Mouse (Mus musculus): ENCODE measurements around the gene Hmbs. TPM values are rescaled to one million over a fixed set of nuclear protein-coding genes. Genes with fewer than 3 reads are reported as not detected.
"Not testable (repeated sequence)": the region's sequence is repeated elsewhere in the genome, so short reads cannot be mapped to it uniquely, and the experiment has no call there.

Hmbs gene
- polyA plus RNA-seq, 3 experiments from 2014 or later, result 24.7 to 35.8 (median 25.4) TPM

- no peak for ATAC-seq
Observed at GRCm38 (mm10) chr9:44320799-44321133, 23.3 kb downstream of the Hmbs start.

GRCm38 (mm10) chr9:44319887-44320798 lies 23.9 kb downstream of the Hmbs start, which contains the start of gene C2cd2l:
C2cd2l (minus strand) TSS chr9:44320285.
- ATAC-seq, result peak; percentile 83

- ATAC-seq, result peak; percentile 17
Observed at GRCm38 (mm10) chr9:44319105-44319886, 24.7 kb downstream of the Hmbs start.

DNA sequence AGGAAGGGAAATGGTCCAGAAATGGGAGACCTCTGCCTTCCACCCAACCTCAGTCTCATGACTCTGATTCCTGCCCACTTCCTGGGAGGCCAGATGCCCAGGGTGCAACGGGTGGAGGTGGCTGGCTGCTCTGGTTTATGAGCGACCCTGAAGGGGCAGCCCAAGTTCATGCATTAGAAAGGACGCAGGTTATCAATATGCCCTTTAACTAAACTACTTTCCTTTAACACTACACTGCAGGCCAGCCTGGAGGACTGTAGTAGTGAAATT lies 25.3 kb downstream of the Hmbs start:
- ATAC-seq, result no peak

GRCm38 (mm10) chr9:44318076-44318825 lies 25.8 kb downstream of the Hmbs start:
- ATAC-seq, result no peak

DNA sequence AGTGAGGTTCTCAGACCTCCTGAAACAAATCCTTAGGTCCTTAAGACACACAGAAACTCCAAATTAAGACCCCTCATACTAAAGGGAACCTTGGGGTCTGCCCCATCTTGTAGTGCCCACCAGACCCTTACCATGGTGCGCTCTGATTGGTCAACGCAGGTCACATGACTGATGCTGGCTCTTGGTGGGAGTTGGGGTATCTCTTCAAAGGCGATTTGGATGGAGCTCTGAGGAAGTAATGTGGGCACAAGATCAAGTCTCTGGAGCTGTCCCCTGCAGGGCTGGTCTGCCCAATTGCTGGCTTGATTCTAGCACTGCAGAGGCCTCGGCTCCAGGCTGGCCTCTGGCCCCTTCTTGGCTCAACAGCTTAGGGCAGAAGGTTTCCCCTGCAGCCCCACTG lies 26.6 kb downstream of the Hmbs start:
- no peak for ATAC-seq

DNA sequence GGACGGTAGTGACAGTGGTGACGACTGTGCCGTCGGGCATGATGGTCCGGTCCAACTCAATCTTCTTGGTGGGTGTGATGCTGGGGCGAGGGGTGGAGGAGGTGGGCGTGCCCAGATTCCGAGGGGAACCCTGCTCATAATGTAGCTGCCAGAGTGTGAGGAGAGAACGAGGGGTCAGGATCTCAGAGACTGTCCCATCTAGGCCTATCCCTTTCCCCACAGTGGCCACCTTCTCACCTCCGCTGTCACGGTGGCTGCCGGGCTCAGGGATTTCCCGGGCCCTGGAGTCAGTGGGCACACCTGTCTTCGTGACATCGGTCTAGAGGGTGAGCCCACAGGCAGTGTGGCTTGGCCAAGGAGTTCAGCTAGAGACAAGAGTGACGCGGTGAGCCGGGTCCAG lies 29.1 kb downstream of the Hmbs start:
- no peak for ATAC-seq

DNA sequence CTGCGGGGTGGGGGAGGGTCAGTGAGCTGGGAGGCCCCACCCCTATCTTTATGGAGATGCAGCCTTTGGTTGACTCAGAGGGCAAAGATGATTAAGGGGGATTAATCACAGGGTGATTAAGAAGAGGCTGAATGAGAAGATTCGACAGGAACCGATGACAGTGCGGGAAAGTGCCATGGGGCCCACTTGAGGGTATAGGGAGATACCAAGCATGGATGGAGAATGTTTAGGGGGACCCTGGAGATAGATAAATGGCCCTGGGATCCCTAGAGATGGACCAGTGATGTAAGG lies 29.8 kb downstream of the Hmbs start:
- no peak for ATAC-seq

DNA sequence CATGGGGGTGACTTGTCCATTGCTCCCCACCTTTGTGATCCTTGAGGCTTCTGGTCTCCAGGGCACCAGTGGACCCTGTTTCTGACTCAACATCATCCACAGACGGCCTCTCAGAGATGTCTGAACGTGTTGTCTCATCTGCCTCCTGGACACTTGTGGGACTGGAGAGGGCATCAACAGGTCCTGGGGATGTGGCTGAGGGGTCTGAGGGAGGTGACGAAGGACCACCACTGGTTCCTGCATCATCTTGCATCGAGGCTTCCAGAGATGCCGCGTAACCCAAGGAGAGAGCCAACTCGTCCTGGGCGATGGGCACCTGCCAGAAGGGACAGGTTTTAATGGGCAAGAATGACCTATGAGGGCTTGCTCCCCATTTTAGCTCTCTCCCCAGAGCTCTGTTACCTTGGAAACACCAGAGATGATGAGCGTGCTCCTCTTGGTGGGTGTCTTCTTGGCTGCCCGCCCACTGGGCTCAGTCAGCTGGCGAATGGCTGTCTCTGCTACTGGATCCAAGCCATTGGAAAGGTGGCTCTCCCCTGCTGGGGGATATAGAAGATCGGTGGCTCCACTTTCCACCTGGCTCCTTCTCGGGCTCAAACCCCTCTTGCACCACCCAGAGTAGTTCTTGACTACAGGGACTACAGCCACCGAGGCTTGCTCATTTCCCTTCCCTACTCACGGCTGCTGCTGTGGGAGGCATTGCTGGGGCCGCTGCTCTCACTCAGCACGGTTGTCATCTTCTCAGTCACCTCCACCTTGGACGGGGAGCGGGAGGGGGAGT lies 30.4 kb downstream of the Hmbs start:
- ATAC-seq, result no peak

DNA sequence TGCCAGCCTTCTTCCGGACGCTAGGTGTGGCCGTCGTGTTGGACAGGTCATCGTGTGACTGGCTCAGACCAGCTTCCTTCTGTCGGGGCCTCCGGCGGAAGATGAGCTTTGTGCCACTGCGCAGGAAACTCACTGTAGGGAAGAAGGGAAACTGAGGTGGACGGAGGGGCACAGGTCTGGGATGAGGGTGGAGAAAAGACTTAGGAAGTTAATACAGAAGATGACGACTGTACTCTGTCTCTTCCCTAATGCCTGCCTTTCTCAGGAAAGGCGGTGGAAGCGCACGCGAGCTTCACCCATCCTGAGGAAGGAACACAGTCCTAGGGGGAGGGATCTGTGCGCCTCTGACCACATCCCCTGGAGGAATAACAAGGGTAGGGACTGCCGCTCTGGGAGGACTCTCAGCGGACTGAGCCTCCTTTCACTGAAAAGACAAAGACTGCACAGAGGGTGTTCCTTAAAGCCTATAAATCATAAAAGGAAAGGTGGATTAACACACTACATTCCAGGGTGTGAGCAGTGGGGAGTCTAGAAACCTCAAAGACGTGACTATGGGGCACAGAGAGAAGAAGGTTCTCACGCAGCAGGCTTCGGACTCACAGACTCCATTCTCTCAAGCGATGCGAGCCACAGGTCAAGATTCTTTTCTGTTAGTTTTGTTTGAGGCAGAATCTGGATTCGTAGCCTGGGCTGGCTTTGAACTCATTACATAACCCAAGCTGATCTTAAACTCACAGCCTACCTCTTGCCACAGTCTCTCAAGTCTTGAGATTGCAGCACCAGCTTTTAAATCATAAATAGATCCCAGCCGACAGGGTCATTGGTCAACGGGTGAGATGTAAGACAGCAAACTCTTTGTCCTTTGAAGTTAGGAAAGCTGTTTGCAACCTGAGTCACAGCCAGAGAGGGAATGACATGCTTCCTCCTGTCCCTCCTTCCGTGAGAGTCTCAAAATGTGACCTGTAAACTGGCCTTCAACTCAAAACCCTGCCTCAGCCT lies 32.6 kb downstream of the Hmbs start:
- ATAC-seq, result no peak

- no peak for ATAC-seq
Observed at GRCm38 (mm10) chr9:44310750-44311135, 33.3 kb downstream of the Hmbs start.

- no peak for ATAC-seq
Observed at GRCm38 (mm10) chr9:44309756-44310155, 34.3 kb downstream of the Hmbs start.

- ATAC-seq, result no peak
Observed at GRCm38 (mm10) chr9:44307248-44307647, 36.8 kb downstream of the Hmbs start.

DNA sequence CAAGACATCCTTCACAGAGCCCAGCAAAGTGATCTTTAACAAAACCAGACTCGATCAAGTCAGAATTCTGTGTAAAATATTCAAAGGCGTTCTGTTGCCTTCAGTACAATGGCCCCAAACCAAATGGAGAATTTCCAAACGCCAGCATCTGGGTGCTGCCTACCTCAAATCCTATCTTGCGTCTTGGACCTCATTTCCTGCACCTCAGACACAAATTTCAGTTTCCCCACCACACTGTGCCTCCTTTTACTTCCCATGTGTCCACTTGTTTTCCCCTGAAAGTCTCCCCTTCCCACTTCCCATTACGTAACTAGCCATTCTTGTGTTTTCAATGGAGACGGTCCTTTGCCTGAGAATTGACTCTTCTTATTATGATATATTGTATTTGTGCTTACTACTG lies 37.5 kb downstream of the Hmbs start:
- ATAC-seq, result no peak

GRCm38 (mm10) chr9:44305466-44306079 lies 38.5 kb downstream of the Hmbs start, which contains the start of gene Hinfp:
Hinfp (minus strand) TSS chr9:44305671.
- ATAC-seq, result peak; percentile 98

- ATAC-seq, result not testable (repeated sequence)
Observed at GRCm38 (mm10) chr9:44300001-44300400, 44.0 kb downstream of the Hmbs start.

DNA sequence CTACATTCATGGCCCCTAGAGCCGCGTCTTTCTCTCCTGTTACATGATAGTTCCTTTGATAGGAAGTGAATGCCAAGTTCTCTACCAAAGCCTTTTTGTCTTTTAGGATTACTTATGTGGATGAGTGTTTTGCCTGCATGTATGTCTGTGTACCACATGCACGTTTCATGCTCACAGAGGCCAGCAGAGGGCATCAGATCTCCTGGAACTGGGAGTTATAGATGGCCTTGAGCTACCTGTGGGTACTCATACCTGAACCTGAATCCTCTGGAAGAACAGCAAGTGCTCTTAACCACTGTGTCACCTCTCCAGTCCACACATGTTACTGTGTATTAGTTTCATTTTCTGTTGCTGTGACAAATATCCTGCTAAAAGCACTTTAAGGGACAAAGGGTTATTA lies 51.5 kb downstream of the Hmbs start:
- no peak for ATAC-seq

DNA sequence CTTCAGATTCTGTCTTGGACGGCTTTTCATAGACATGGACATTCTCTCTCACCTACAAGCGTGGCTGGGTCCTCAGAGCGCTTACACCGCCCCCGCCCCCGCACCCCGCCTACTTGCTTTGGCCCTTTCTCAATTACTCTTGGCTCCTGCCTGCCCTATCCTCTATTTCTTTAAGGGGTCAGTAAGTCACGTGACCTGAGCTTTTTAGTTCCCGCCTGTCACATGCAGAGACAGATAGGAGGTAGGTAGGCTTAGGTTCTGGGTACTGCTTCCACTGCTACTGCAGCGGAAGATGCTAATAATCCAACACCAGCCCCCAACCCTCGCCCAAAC lies 55.1 kb downstream of the Hmbs start:
- ATAC-seq, result no peak

DNA sequence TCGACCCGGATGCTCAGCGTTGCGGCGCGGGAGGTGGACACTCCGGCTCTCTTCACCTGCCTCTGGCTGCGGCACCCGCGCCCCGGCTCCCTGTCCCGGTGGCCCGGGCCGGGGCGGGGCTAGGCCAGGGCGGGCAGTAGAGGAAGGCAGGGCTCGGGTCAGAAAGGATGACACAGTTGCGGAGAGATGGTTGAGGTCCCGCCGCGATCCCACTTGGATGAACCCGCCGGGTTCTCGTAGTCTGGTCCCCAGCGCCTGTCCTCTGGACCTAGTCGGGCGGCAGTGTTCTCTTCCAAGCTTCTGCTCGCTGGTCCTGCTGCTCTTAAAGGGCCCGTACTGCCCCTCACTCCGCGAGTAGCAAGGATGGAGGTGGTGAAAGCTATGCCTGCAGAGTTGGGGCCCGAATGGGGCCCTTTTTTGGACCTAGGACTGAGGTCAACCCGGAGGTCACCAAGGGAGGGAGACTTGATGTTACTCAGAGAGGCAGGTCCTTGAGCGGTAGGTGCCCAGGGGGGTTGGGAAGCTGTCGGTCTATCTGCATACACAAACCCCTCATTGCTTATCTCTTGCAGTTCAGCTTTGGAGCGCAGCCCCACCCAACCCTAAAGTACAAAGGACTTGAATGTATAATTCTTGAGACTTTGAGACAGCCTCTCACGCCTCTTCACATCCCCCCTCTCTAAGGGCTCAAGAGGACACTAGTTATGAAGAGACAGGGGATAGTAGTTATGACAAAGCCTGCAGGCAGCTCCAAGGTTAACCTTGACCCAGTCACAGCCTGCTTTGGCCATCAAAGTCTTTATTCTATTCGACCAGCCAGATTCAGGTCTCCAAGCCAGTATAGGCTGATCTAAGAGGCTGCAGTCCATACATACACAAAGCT lies 55.7 kb downstream of the Hmbs start, which contains the start of gene Abcg4:
Abcg4 (minus strand) TSS at position 540 of the 883 bp plus-strand sequence.
- ATAC-seq, result peak; percentile 43

Measured in inflammation-experienced regulatory T-cells, adult 6 months (primary cell).